In the genomic region with DNA sequence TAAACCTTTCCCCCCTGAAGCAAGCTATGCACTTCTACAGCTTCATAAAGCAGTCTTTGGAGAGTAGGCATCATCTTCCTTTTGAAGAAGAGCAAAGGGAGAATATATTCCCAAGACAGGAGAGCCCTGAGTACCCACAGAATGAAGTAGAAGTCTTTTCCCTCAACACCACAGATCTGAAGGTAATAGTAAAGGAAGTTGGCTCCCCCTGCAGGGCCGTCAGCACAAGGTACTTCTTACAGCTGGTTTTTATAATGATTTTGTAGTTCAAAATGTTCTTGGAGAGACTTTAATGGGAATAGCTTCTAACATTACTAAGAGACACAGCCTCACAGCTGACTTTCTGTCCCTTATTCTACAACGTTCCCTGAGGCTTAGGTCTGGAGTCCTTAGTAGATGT, we compare ENCODE assay signal across 9 mouse cellular contexts. TPM values are rescaled to one million over a fixed set of nuclear protein-coding genes. Genes with fewer than 3 reads are reported as not detected.
DNase-seq lines count a peak whose midpoint lies in the region; ATAC-seq and TF ChIP-seq lines count a peak whose summit lies in the region.
"Had no signal": no experiment of that assay in that cellular context is flagged by ENCODE, and none has a peak within 500 bp of the region (broad histone marks: within the 10 kb centered on the region; RNA-seq: fewer than 3 reads in every experiment).

No protein-coding gene starts in this region.

- H3K36me3 ChIP-seq in heart, adult 2 months (ENCODE audit: control insufficient read depth, insufficient read depth, low read length) = no peaks in the 10 kb centered on the region
- no peaks in the 10 kb centered on the region for H3K36me3 ChIP-seq in forebrain, embryonic 10.5 days (replicated peaks)
- H3K36me3 ChIP-seq: limb, embryonic 15.5 days had no signal

- 41% methylated on average over 2 of the region's 2 CpGs for WGBS in heart, adult 2 months
- WGBS in forebrain, embryonic 10.5 days = 64% methylated on average over 2 of the region's 2 CpGs

- peak; percentile 59 for TF ChIP-seq CTCF in heart, adult 2 months (IDR thresholded peaks at IDR 0.05)

- no peak for ATAC-seq in erythroblast, adult 5-6 weeks (replicated peaks; ENCODE audit: low FRiP score, poor library complexity, severe bottlenecking)

- H3K79me2 ChIP-seq in heart, adult 2 months (replicated peaks; ENCODE audit: control insufficient read depth, insufficient read depth, low read length) = no peaks in the 10 kb centered on the region

- no peak overlapping the region for H3K27ac ChIP-seq in heart, adult 2 months
- H3K27ac ChIP-seq in forebrain, embryonic 10.5 days = no peak overlapping the region
- H3K27ac ChIP-seq: limb, embryonic 15.5 days had no signal

- H3K27me3 ChIP-seq in heart, adult 2 months (ENCODE audit: control insufficient read depth, insufficient read depth, low read length) = no peaks in the 10 kb centered on the region
- H3K27me3 ChIP-seq in forebrain, embryonic 10.5 days (ENCODE audit: poor library complexity, severe bottlenecking) = no peaks in the 10 kb centered on the region
- H3K27me3 ChIP-seq: limb, embryonic 15.5 days had no signal

- H3K4me1 ChIP-seq in heart, adult 2 months (ENCODE audit: control insufficient read depth, insufficient read depth, low read length) = peaks cover 4% of the 10 kb centered on the region
- H3K4me1 ChIP-seq in forebrain, embryonic 10.5 days = 0 out of 2 replicates have a peak, but pooled peaks cover 4% of the 10 kb centered on the region

- no peaks in the 10 kb centered on the region for H3K9me3 ChIP-seq in forebrain, embryonic 10.5 days
- H3K9me3 ChIP-seq: limb, embryonic 15.5 days had no signal

- no peak for TF ChIP-seq POLR2A in heart, adult 2 months (IDR thresholded peaks at IDR 0.05; ENCODE audit: insufficient read depth, low read depth, low read length)

- no peak overlapping the region for H3K4me3 ChIP-seq in heart, adult 2 months
- no peak overlapping the region for H3K4me3 ChIP-seq in forebrain, embryonic 10.5 days
- H3K4me3 ChIP-seq: limb, embryonic 15.5 days had no signal

- no peak overlapping the region for H3K9ac ChIP-seq in heart, adult 2 months (ENCODE audit: low read depth, low read length)
- H3K9ac ChIP-seq: limb, embryonic 15.5 days had no signal

- peak in 1 of 2 experiments; percentile 9 for DNase-seq in heart, adult 2 months
- no peak for DNase-seq in heart, adult 11 months
- peak; percentile 47 for DNase-seq in urinary bladder, postnatal 14 days (ENCODE audit: low spot score)
- DNase-seq in urinary bladder, postnatal 25 days (ENCODE audit: low spot score) = no peak
- DNase-seq in left cerebral cortex, postnatal 4 days = peak; percentile 14
- DNase-seq in yolk sac, embryonic 10.5 days (ENCODE audit: low spot score) = peak; percentile 6
- no peak for DNase-seq in forebrain, embryonic 10.5 days (ENCODE audit: extremely low spot score, low spot score)

- TF ChIP-seq EP300 in heart, adult 2 months (IDR thresholded peaks at IDR 0.05; ENCODE audit: insufficient read depth, low read depth, low read length) = no peak

- intact Hi-C loops in heart, adult 2 months (cut with DNase I) = no loop called here
- intact Hi-C loops in left cerebral cortex, postnatal 4 days (cut with DNase I) = no loop called here

RNA-seq across cellular contexts. Expression of a gene that starts 19.8 kb away (rescaled TPM):
- total RNA-seq in heart, adult 2 months (2021) = not detected
- 0.18 TPM in 2 replicates for polyA plus RNA-seq in heart, adult 2 months (2012; rRNA removed)
- under 1 TPM in 1 of 2 experiments, not detected in 1; 0.16 TPM for total RNA-seq in left cerebral cortex, postnatal 4 days (2021)
- total RNA-seq in erythroblast, adult 5-6 weeks (2015; ENCODE audit: low replicate concordance) = 3.1 and 3.3 TPM in 2 replicates
- total RNA-seq in erythroblast, adult 5-6 weeks (2017; ENCODE audit: low replicate concordance) = 0.94 and 0.98 TPM in 2 replicates
- polyA plus RNA-seq in forebrain, embryonic 10.5 days (2016; fragmentation: Nextera tagmentation; extraction: Ambion mirVana) = not detected in 2 replicates

RNA-seq across cellular contexts. Expression of a gene that starts 54.6 kb away (rescaled TPM):
- total RNA-seq in heart, adult 2 months (2021) = 10 to 100 TPM in 1 of 2 experiments, 1 to 10 TPM in 1; 9.7 to 12.8 TPM
- 4.5 and 12.2 TPM in 2 replicates for polyA plus RNA-seq in heart, adult 2 months (2012; rRNA removed)
- total RNA-seq in left cerebral cortex, postnatal 4 days (2021) = 10 to 100 TPM; 16.7 to 18.1 TPM
- total RNA-seq in erythroblast, adult 5-6 weeks (2015; ENCODE audit: low replicate concordance) = 0.84 TPM in 1 of 2 replicates, not detected in the other
- 2.0 TPM in 1 of 2 replicates, not detected in the other for total RNA-seq in erythroblast, adult 5-6 weeks (2017; ENCODE audit: low replicate concordance)
- polyA plus RNA-seq in forebrain, embryonic 10.5 days (2016; fragmentation: Nextera tagmentation; extraction: Ambion mirVana) = 3.9 and 4.5 TPM in 2 replicates

Comparison
In these comparisons a context has a peak if more than half of its experiments do, and no peak if none do; other contexts are left out.
1. DNase-seq: peak in urinary bladder, postnatal 14 days (single experiment), left cerebral cortex, postnatal 4 days (single experiment) and yolk sac, embryonic 10.5 days (single experiment); none in heart, adult 11 months (single experiment), urinary bladder, postnatal 25 days (single experiment) and forebrain, embryonic 10.5 days (single experiment).